Mouse (Mus musculus): Measurements from ENCODE around the gene Etfa. TPM values are rescaled to one million over a fixed set of nuclear protein-coding genes. Genes with fewer than 3 reads are reported as not detected.

Gene Etfa
- polyA plus RNA-seq, 1 experiment from 2014 or later: 216 TPM

GRCm38 (mm10) chr9:55438433-55438832 is 73.6 kb downstream of the Etfa start:
- WGBS: 53% methylated on average over 3 of the region's 3 CpGs
- H3K27me3 ChIP-seq (ENCODE audit: control insufficient read depth, insufficient read depth, low read depth, low read length): no peaks in the 10 kb centered on the region

GRCm38 (mm10) chr9:55433875-55434274 is 78.2 kb downstream of the Etfa start:
- H3K4me2 ChIP-seq (ENCODE audit: low read depth, low read length): no peak overlapping the region
- no peaks in the 10 kb centered on the region for H3K27me3 ChIP-seq (ENCODE audit: control insufficient read depth, insufficient read depth, low read depth, low read length)
- H3K9ac ChIP-seq (ENCODE audit: low read length): no peak overlapping the region
- no peak for ATAC-seq (ENCODE audit: low read depth)
- 85% methylated on average over 5 of the region's 5 CpGs for WGBS
- 0 out of 2 replicates have a peak, but pooled peaks cover 2% of the 10 kb centered on the region for H3K4me1 ChIP-seq (replicated peaks; ENCODE audit: control insufficient read depth, insufficient read depth, low read length)
- H3K4me3 ChIP-seq (ENCODE audit: low read length): no peak overlapping the region
- H3K27ac ChIP-seq (ENCODE audit: low read length): no peak overlapping the region
- no peaks in the 10 kb centered on the region for H3K36me3 ChIP-seq (ENCODE audit: control insufficient read depth, insufficient read depth, low read length)
- H3K9me3 ChIP-seq (ENCODE audit: control insufficient read depth, low read length): no peaks in the 10 kb centered on the region

More at GRCm38 (mm10) chr9:55438433-55438832, 73.6 kb downstream of the Etfa start:
- H3K4me3 ChIP-seq (ENCODE audit: low read length): no peak overlapping the region
- H3K9ac ChIP-seq (ENCODE audit: low read length): no peak overlapping the region
- H3K4me1 ChIP-seq (replicated peaks; ENCODE audit: control insufficient read depth, insufficient read depth, low read length): no peaks in the 10 kb centered on the region
- H3K4me2 ChIP-seq (ENCODE audit: low read depth, low read length): no peak overlapping the region
- no peaks in the 10 kb centered on the region for H3K36me3 ChIP-seq (ENCODE audit: control insufficient read depth, insufficient read depth, low read length)
- no peak overlapping the region for H3K27ac ChIP-seq (ENCODE audit: low read length)
- ATAC-seq (ENCODE audit: low read depth): no peak
- H3K9me3 ChIP-seq (ENCODE audit: control insufficient read depth, low read length): no peaks in the 10 kb centered on the region

DNA sequence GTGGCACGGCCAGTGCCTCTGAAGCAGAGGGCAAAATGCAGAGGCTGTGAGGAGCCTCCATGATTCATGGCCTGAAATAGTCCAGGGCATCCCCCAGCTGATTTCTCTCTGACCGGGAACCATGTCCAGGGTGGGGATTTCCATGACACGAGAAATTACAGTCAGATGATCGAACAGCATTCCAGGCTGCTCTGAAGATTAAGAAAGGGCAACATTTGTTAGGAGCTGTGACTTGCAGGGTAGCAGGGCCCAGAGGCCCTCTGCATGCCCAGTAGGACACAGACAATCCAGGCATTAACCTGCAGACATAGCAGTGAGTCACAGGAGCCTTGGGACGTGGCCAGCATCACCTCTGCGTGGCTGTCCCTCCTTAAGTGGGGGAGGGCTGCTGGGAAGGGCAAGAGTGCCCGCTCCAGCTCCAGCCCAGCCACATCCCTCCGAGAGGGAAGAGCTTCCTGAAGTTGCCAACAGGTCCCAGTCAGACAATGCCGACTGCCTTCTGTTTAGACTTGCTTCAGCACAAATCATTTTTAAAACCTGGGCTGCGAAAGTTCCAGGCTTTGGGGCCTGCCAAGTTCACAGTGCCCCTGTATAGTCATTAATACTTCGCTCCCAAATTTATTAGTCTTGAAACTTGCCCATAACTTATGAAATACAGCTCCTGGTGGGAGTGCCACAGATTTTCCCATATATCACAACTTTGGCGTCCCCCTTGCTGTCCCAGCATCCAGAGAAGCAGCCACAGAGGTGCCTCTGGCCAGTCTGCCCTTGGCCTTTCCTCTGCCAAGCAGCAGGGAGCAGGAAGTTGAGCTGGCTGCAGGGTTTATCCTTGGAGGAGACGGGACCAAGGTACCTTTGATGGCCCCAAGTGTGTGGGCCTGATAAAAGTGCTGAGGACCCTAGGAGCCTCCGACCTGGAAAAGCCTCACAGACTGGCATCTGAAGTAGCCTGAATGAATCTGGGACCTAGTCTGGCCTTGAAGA is 79.4 kb downstream of the Etfa start:
- Histone ChIP-seq H3K36me3 (ENCODE audit: control insufficient read depth, insufficient read depth, low read length) (no peaks in the 10 kb centered on the region), H3K4me3 (ENCODE audit: low read length) (no peak overlapping the region), H3K4me2 (ENCODE audit: low read depth, low read length) (no peak overlapping the region), H3K27me3 (ENCODE audit: control insufficient read depth, insufficient read depth, low read depth, low read length) (no peaks in the 10 kb centered on the region), H3K27ac (ENCODE audit: low read length) (no peak overlapping the region), H3K9ac (ENCODE audit: low read length) (no peak overlapping the region), H3K4me1 (replicated peaks; ENCODE audit: control insufficient read depth, insufficient read depth, low read length) (0 out of 2 replicates have a peak, but pooled peaks cover 2% of the 10 kb centered on the region), H3K9me3 (ENCODE audit: control insufficient read depth, low read length) (no peaks in the 10 kb centered on the region)
- 58% methylated on average over 14 of the region's 14 CpGs for WGBS
- ATAC-seq (ENCODE audit: low read depth): no peak

DNA sequence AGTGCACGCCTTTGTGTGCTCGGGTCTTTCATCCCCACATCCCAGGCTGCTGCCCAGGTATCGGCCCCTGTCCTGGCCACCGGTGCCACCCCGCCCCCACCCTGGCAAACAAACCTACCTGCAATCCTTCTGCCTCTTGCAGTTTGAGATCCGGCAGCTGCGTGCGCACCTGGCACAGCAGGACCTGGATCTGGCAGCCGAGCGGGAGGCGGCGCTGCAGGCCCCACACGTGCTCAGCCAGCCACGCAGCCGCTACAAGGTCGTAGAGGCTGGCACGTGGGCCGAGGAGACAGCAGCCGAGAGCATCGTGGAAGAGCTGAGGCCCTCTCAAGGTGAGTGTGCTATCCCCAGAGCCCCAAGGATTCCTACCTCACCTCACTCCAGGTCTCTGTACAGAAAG is 81.9 kb downstream of the Etfa start:
- WGBS: 16% methylated on average over 20 of the region's 20 CpGs
- ATAC-seq (ENCODE audit: low read depth): peak; percentile 59; the same call in 1 of the 2 replicates
- H3K27me3 ChIP-seq (ENCODE audit: control insufficient read depth, insufficient read depth, low read depth, low read length): no peaks in the 10 kb centered on the region
- no peak overlapping the region for H3K27ac ChIP-seq (ENCODE audit: low read length)
- no peaks in the 10 kb centered on the region for H3K36me3 ChIP-seq (ENCODE audit: control insufficient read depth, insufficient read depth, low read length)
- H3K4me1 ChIP-seq (replicated peaks; ENCODE audit: control insufficient read depth, insufficient read depth, low read length): 0 out of 2 replicates have a peak, but pooled peaks cover 2% of the 10 kb centered on the region
- no peaks in the 10 kb centered on the region for H3K9me3 ChIP-seq (ENCODE audit: control insufficient read depth, low read length)
- peak overlapping the region; percentile 26 for H3K4me3 ChIP-seq (ENCODE audit: low read length)
- peak overlapping the region; percentile 36 for H3K9ac ChIP-seq (ENCODE audit: low read length)
- peak overlapping the region; percentile 46 for H3K4me2 ChIP-seq (ENCODE audit: low read depth, low read length)

- Histone ChIP-seq H3K4me2 (ENCODE audit: low read depth, low read length) (peak overlapping the region; percentile 46), H3K9ac (ENCODE audit: low read length) (peak overlapping the region; percentile 36; the same call in 1 of the 2 replicates), H3K27me3 (ENCODE audit: control insufficient read depth, insufficient read depth, low read depth, low read length) (no peaks in the 10 kb centered on the region), H3K4me3 (ENCODE audit: low read length) (peak overlapping the region; percentile 26; the same call in 1 of the 2 replicates), H3K4me1 (replicated peaks; ENCODE audit: control insufficient read depth, insufficient read depth, low read length) (0 out of 2 replicates have a peak, but pooled peaks cover 2% of the 10 kb centered on the region), H3K36me3 (ENCODE audit: control insufficient read depth, insufficient read depth, low read length) (no peaks in the 10 kb centered on the region), H3K9me3 (ENCODE audit: control insufficient read depth, low read length) (no peaks in the 10 kb centered on the region), H3K27ac (ENCODE audit: low read length) (no peak overlapping the region)
- peak; percentile 70; the same call in 1 of the 2 replicates for ATAC-seq (ENCODE audit: low read depth)
- WGBS: 30% methylated on average over 12 of the region's 12 CpGs
Observed at GRCm38 (mm10) chr9:55429242-55429975, 82.6 kb downstream of the Etfa start.

DNA sequence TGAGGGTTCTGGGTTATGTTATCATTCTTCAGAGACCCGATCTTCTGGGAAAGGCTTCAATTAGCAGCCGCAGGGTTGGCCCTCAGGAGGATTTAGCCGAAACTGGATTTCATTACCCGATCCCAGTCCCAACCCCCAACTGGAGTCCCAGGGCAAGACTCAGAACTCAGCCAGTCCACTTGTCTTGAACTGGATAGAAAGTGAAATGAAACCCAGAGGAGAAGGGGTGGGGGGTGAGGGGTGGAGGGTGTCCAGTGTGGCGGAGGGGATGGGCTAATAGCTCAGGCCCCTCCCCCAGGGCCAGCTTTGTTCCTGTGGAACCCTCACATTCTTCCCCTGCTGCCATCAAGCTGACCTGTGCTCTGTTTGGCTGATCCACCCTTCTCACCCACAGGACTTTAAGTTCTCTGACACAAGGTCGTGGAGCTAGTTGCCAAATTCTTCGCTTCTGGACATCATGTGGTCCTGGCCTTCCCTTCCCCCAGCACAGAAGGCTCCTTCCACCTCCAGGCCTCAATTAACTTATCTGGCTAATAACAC is 86.7 kb downstream of the Etfa start:
- H3K4me2 ChIP-seq (ENCODE audit: low read depth, low read length): no peak overlapping the region
- no peak for ATAC-seq (ENCODE audit: low read depth)
- H3K9ac ChIP-seq (ENCODE audit: low read length): no peak overlapping the region
- no peak overlapping the region for H3K4me3 ChIP-seq (ENCODE audit: low read length)
- no peaks in the 10 kb centered on the region for H3K36me3 ChIP-seq (ENCODE audit: control insufficient read depth, insufficient read depth, low read length)
- H3K27ac ChIP-seq (ENCODE audit: low read length): no peak overlapping the region
- H3K9me3 ChIP-seq (ENCODE audit: control insufficient read depth, low read length): peaks cover 2% of the 10 kb centered on the region; the same call in 1 of the 2 replicates
- 69% methylated on average over 7 of the region's 7 CpGs for whole genome bisulfite sequencing
- H3K27me3 ChIP-seq (ENCODE audit: control insufficient read depth, insufficient read depth, low read depth, low read length): no peaks in the 10 kb centered on the region
- 0 out of 2 replicates have a peak, but pooled peaks cover 2% of the 10 kb centered on the region for H3K4me1 ChIP-seq (replicated peaks; ENCODE audit: control insufficient read depth, insufficient read depth, low read length)

DNA sequence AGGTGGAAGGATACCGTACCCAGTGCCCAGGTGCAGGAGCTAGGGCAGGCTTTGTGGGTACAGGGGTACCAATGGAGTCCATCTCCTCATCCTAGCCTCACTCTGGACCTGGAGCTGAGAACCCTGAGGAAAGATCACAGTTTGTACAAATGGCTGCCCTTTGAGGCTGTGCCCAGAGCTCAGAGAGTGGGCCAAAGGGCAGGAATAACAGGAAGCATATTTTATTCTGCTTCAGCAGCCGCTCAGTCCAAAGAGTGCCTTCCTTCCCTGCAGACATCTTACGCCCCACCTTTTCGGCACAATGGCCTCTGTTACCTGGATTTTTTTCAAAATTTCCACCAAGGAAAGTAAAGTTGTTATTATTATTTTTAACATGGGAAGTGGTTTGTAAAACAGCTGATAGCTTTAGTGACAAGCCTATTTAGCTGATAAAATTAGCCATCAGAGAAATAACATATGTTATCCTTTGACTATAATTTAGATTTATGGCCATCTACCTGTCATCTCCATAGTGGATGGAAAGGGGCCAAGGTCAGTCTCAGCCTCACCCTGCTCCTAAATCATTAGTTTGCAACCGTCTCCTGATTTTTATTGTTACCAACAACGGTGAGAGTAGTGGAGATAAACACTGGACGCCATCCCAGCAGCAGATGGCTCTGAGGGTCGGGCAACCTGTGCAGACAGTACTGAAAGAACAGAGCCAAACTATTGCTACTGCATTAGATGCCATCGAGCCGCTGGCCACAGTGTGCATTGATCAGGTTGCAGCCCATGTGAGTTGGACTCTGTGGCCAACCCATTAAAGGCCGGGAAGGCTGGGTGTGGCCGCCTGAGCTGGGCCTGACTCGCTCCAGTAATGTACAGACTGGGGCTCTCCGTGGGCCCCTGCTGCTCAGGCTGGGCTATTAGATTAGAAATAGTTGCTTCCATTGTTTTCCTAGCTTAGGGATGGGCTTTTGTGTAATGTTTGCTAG is 88.3 kb downstream of the Etfa start:
- H3K4me2 ChIP-seq (ENCODE audit: low read depth, low read length): no peak overlapping the region
- no peak overlapping the region for H3K27ac ChIP-seq (ENCODE audit: low read length)
- 66% methylated on average over 14 of the region's 14 CpGs for WGBS
- H3K36me3 ChIP-seq (ENCODE audit: control insufficient read depth, insufficient read depth, low read length): no peaks in the 10 kb centered on the region
- H3K27me3 ChIP-seq (ENCODE audit: control insufficient read depth, insufficient read depth, low read depth, low read length): no peaks in the 10 kb centered on the region
- no peak overlapping the region for H3K9ac ChIP-seq (ENCODE audit: low read length)
- H3K9me3 ChIP-seq (ENCODE audit: control insufficient read depth, low read length): peaks cover 2% of the 10 kb centered on the region; the same call in 1 of the 2 replicates
- no peaks in the 10 kb centered on the region for H3K4me1 ChIP-seq (replicated peaks; ENCODE audit: control insufficient read depth, insufficient read depth, low read length)
- ATAC-seq (ENCODE audit: low read depth): no peak
- H3K4me3 ChIP-seq (ENCODE audit: low read length): no peak overlapping the region

- WGBS: 90% methylated on average over 3 of the region's 3 CpGs
- no peaks in the 10 kb centered on the region for H3K4me1 ChIP-seq (replicated peaks; ENCODE audit: control insufficient read depth, insufficient read depth, low read length)
- H3K27ac ChIP-seq (ENCODE audit: low read length): no peak overlapping the region
- no peak for ATAC-seq (ENCODE audit: low read depth)
- H3K9me3 ChIP-seq (ENCODE audit: control insufficient read depth, low read length): peaks cover 2% of the 10 kb centered on the region; the same call in 1 of the 2 replicates
- H3K4me3 ChIP-seq (ENCODE audit: low read length): no peak overlapping the region
- H3K36me3 ChIP-seq (ENCODE audit: control insufficient read depth, insufficient read depth, low read length): no peaks in the 10 kb centered on the region
- no peak overlapping the region for H3K4me2 ChIP-seq (ENCODE audit: low read depth, low read length)
- H3K27me3 ChIP-seq (ENCODE audit: control insufficient read depth, insufficient read depth, low read depth, low read length): no peaks in the 10 kb centered on the region
- H3K9ac ChIP-seq (ENCODE audit: low read length): no peak overlapping the region
Observed at GRCm38 (mm10) chr9:55421786-55422185, 90.3 kb downstream of the Etfa start.
